Mouse (Mus musculus) retina, postnatal 7 days (tissue): ENCODE data around the gene Fancf.

Experiments
- DNase-seq: peaks from one replicate; pipeline ENCODE4 v3.0.0-alpha.2; 2012; ENCODE audit warnings: low read depth, low spot score

The Fancf gene

DNA sequence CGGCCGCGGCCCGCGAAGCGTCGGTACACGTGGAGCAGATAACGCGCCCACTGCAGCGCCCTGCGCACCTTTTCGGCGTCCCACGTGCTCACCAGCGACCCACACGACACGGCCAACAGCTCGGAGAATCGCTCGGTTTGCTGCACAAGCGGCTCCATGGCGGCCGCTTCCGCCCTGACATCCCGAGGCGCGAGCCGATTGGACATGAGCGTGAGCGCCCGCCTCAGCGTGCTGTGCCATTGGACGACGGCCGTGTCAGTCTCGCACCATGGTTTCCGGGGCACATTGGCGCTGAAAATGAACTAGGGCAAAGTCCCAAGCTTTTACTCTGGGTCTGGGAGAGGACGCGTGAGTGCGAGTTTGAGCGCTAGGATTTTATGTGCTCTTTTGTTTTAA is at the start of gene Fancf:
Fancf (minus strand) TSS at position 171 of the 396 bp plus-strand sequence.
- peak; percentile 92 for DNase-seq

DNA sequence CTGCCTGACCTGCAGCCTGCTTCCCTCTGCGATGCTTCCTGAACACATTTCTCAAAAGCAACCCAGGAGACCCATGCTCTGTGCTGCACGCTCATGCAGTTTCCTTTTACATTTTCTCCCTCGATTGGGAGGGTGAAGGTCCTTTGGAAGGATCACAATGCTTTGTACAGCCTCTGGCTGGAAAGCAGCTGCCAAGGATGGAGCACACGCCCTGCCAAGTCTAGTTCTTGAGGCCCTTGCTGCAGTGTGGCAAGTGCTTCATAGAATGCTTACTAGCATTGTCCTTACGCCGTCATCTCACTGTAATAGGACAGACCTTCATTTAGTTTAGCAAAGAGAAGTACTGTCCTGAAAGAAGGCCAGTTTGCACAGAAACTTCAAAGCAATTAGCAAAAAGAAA is 37.0 kb upstream of the Fancf start:
- DNase-seq = no peak

DNA sequence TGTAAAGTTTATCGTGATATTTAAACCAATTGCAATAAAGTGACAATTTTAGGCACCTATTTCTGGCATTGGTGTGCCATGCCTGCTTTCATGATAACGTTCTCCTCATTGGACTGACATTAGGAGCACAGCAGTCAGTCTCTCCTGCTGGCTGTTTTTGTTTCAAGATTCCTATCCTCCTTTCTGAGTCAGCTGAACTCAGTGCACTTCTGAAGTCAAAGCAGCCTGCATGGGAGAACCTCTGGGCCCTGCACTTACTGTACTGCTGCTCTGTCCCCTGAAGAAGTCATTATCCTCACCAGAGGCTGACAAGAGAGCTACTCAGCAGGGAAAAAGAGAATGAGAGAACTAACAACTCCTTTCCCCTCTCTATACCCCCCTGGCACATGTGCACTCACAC is 32.9 kb upstream of the Fancf start:
- DNase-seq = no peak

GRCm38 (mm10) chr7:51894133-51894801 is 32.2 kb upstream of the Fancf start:
- DNase-seq = no peak

- no peak for DNase-seq
Observed at GRCm38 (mm10) chr7:51893008-51893407, 30.9 kb upstream of the Fancf start.

GRCm38 (mm10) chr7:51892224-51892965 is 30.3 kb upstream of the Fancf start:
- no peak for DNase-seq

- DNase-seq = no peak
Observed at GRCm38 (mm10) chr7:51889601-51890000, 27.5 kb upstream of the Fancf start.

DNA sequence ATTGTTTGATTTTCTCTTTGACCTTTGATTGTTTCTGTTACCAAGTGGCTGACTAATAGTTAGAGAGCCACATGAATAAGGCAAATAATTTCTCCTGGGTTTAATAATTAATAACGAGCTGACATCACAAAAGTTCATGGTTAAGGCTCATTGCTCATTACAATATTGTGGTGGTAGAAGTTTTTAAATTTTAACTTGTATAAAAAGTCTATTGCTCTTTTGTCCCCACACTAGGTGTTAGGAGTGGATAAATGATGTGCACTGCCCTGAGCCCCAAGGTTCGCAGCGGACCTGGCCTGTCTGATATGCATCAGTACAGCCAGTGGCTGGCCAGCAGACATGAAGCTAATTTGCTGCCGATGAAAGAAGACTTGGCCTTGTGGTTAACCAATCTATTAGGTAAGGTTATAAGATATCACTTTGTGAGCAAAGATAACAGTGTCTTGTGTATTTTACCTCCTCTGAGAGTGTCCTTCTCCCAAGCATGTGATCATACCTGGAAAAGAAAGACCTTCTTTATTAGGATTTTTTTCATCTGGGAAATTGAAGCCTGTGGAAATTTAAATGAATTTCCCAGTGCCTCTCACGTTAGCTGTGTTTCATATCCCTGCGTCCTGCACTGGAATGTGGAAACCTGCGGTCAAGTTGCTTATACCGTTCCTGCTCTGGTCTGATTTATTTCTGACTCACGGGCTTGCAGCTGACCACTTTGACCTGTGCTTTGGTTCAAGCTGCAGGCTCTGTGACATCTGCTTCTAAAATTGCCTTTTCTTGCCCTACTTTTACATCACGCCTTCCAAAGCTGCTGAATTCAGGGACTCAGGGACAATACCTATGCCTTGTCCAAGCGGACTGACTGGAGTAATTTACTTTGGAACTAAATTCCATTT is 25.9 kb upstream of the Fancf start:
- no peak for DNase-seq

GRCm38 (mm10) chr7:51885345-51885744 is 23.3 kb upstream of the Fancf start:
- no peak for DNase-seq

GRCm38 (mm10) chr7:51880121-51880520 is 18.1 kb upstream of the Fancf start:
- no peak for DNase-seq

DNA sequence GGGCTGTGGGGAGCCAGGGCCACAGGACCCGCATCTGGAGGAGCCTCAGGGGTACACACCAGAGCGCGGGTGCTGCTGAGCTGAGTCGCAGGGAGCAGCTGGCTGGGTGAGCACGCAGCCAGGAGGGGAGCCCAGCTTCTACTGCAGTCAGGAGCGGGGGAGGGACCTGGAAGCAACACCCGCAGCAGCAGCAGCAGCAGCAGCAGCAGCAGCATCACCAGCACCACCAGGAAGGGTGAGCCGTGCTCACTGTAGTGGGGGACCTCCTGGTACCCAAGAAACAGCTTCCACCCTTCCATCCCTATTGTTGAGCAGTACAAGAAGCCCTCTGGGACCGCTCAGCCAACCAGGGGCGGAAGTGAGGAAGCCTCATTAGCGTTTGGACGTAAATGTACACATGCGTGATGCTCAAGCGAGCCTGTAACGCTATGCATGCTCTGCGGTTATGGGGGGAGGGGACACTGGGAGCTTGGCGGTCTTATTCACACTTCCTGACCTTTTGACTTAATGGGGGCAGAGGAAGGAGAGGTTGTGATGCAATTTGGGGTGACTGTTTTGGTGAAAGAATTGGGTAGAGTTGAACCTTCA is 17.2 kb upstream of the Fancf start:
- DNase-seq = peak; percentile 13

DNA sequence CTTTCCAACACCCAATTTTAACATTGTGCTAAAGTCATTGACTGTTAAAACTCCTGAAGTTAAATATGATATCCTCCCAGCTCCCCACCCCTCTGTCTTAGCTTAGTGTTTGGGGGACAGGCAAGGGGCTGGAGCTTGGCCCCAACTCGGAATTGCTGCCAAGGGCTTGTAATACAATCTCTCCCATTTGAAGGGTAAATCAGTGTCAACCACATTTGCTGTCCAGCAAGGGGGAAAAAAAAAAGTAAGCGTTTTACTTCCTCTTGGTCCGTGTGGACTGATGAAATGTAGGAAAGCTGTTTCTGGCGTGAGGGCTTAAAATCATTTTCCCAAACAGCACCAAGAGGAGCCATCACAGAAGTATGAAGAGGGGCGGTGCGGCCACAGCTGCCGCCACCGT is 16.7 kb upstream of the Fancf start:
- DNase-seq = no peak

DNA sequence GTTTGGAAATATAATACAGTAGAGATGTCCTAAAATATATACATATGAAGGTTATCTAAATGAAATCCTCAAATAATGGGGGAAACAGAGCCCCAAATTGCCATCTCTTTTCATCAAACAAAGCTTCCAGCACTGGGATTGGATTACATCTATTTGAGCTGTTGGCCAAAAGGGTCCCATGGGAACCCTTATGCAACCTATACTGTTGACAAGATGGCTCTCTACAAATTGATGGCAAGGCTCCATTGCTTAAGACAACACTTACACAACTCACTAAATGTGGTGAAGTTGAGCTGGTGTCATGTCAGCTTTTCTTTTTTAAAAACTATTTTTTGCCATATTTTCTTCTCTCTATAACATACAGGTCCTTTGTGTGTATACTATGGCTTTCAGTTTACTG is 14.2 kb upstream of the Fancf start:
- DNase-seq = no peak

GRCm38 (mm10) chr7:51872597-51872996 is 10.5 kb upstream of the Fancf start:
- no peak for DNase-seq

- no peak for DNase-seq
Observed at GRCm38 (mm10) chr7:51872041-51872440, 10.0 kb upstream of the Fancf start.

GRCm38 (mm10) chr7:51867983-51868382 is 5.9 kb upstream of the Fancf start:
- DNase-seq = no peak

DNA sequence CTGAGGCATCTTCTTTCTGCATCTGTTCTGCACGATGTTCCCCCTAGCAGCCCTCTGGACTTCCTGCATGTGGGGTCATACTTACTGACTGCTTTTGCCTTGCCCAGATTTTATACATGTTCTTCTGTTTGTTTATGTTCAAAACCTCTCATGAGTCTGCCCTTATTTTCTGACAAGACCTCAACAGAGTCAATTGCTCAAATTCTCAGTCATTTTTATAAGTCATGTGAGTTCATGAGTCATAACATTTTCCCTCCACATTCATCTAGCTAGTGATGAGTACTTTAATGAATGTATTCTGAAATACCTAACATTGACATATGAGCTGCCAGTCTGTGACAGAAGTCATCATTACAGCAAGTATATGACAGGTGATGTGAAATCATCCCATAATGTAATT is 3.3 kb upstream of the Fancf start:
- DNase-seq = no peak

DNA sequence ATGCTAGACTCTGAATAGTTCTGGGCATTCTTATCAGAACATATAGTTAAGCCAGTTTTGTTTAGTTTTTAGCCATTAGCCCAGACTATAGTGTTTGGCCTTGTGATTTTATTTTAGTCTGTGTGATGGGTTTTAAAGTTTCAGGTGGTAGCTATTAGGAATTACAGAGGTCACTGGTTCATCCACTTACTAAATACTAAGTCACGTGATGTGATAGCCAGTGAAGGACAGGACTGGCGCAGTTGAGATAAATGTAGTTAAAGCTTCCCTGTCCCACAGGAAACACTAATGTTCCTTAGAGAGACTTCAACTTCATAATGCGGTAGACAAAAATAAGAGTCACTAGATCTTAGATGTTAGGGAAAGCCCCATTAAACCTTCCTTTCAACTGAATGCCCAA is 775 bp upstream of the Fancf start:
- no peak for DNase-seq

GRCm38 (mm10) chr7:51861250-51862096 is 594 bp downstream of the Fancf start, which contains the start of gene Gas2:
Gene Gas2, plus strand, starts transcription at chr7:51862015.
- DNase-seq = peak; percentile 74

GRCm38 (mm10) chr7:51851890-51852507 is 10.1 kb downstream of the Fancf start:
- DNase-seq = no peak
